Mouse (Mus musculus) heart, embryonic 14.5 days (tissue): ENCODE results near the gene Tldc2. TPM values are rescaled to one million over a fixed set of nuclear protein-coding genes. Genes with fewer than 3 reads are reported as not detected.

ENCODE experiments used
- ATAC-seq: fragments of 200-750 bp; cut with Nextera tagmentation; 2 replicates; pipeline ENCODE4 v1.8.0; 2017; ENCODE audit warnings: low read depth, moderate TSS enrichment; ENCODE audit not compliant: insufficient number of reproducible peaks, insufficient read depth, low FRiP score
- H3K27ac ChIP-seq, 2 experiments: fragments of 200-500 bp in 1 of 2; fragments of 300-500 bp in 1 of 2; sonication (generic) in 1 of 2; replicated peaks in 1 of 2; 2 replicates each; pipeline ENCODE4 v1.5.1; 2012 to 2014; ENCODE audit warnings: low read depth in 2 of 2, low read length in 2 of 2, control low read depth in 1 of 2, mild to moderate bottlenecking in 1 of 2, mixed read lengths in 1 of 2; ENCODE audit not compliant: control insufficient read depth in 1 of 2, insufficient read depth in 1 of 2
- H3K27me3 ChIP-seq: fragments of 300-500 bp; sonication (generic); 2 replicates; pipeline ENCODE4 v1.6.1; 2014; ENCODE audit warnings: mild to moderate bottlenecking, low read length, control low read depth; ENCODE audit not compliant: control insufficient read depth, insufficient read depth
- H3K36me3 ChIP-seq: fragments of 300-500 bp; sonication (generic); 2 replicates; pipeline ENCODE4 v1.6.1; 2014; ENCODE audit warnings: mild to moderate bottlenecking, control low read depth, low read length, mixed read lengths; ENCODE audit not compliant: control insufficient read depth, insufficient read depth
- H3K4me1 ChIP-seq, 2 experiments: fragments of 200-500 bp in 1 of 2; fragments of 300-500 bp in 1 of 2; sonication (generic) in 1 of 2; 2 replicates each; pipeline ENCODE4 v1.6.1; 2012 to 2014; ENCODE audit warnings: low read length in 2 of 2, control low read depth in 1 of 2, mixed read lengths in 1 of 2; ENCODE audit not compliant: control insufficient read depth in 2 of 2, insufficient read depth in 2 of 2
- H3K4me2 ChIP-seq: fragments of 300-500 bp; sonication (generic); 2 replicates; pipeline ENCODE4 v1.6.1; 2014; ENCODE audit warnings: mild to moderate bottlenecking, low read length
- H3K4me3 ChIP-seq, 2 experiments: fragments of 200-500 bp in 1 of 2; fragments of 300-500 bp in 1 of 2; sonication (generic) in 1 of 2; 2 replicates each; pipeline ENCODE4 v1.5.1; 2012 to 2014; ENCODE audit warnings: low read length in 2 of 2, mild to moderate bottlenecking in 2 of 2, control low read depth in 1 of 2, low read depth in 1 of 2, moderate library complexity in 1 of 2; ENCODE audit not compliant: control insufficient read depth in 1 of 2, insufficient read depth in 1 of 2
- H3K9ac ChIP-seq: fragments of 300-500 bp; sonication (generic); 2 replicates; pipeline ENCODE4 v1.6.1; 2014; ENCODE audit warnings: mild to moderate bottlenecking, low read length
- H3K9me3 ChIP-seq: fragments of 300-500 bp; sonication (generic); 2 replicates; pipeline ENCODE4 v1.6.1; 2016; ENCODE audit warnings: low read length, control low read depth; ENCODE audit not compliant: control insufficient read depth
- WGBS: fragments of 180-500 bp; shearing (Covaris S2); extraction: QIAGEN DNeasy Blood & Tissue Kit; methylation state at CpG from one replicate; pipeline ENCODE4 v1.1.7; 2014; 5-methylcytosine and 5-hydroxymethylcytosine counted together
- polyA plus RNA-seq: library from polyadenylated mRNA; unstranded; fragments of >200 nt; fragmentation: Nextera tagmentation; extraction: Ambion mirVana; gene quantifications from 2 replicates; pipeline ENCODE4 v1.2.1, GENCODE M21; 2014

Gene Tldc2
- polyA plus RNA-seq, 1 experiment from 2014 or later, result not detected

DNA sequence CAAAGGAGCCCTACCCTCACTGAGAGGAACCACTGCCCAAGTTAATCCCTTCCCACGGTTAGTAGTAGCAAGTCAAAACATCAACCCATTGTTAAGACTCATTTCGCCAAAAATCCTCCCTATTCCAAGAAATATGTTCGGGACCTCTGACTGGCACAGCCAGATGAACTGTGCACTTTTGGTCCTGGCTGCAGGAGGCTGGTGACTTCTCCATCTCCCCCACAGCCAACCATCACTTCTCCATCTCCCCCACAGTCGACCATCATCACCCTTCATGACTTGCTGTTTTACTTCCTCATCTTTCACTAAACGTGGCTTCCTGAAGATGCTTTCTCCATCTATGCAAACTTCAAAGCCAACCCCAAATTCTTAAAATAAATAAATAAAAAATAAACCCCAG lies 52.0 kb downstream of the Tldc2 start:
- no peak for ATAC-seq
- Histone ChIP-seq H3K27me3 (no peaks in the 10 kb centered on the region), H3K27ac (no peak overlapping the region), H3K36me3 (no peaks in the 10 kb centered on the region), H3K9ac (no peak overlapping the region), H3K4me3 (no peak overlapping the region), H3K4me2 (no peak overlapping the region), H3K4me1 (peaks cover under 1 to 8% of the 10 kb centered on the region in 2 experiments; a peak in 2 of 4 replicates), H3K9me3 (no peaks in the 10 kb centered on the region)
- 74% methylated on average over 5 of the region's 5 CpGs for WGBS

DNA sequence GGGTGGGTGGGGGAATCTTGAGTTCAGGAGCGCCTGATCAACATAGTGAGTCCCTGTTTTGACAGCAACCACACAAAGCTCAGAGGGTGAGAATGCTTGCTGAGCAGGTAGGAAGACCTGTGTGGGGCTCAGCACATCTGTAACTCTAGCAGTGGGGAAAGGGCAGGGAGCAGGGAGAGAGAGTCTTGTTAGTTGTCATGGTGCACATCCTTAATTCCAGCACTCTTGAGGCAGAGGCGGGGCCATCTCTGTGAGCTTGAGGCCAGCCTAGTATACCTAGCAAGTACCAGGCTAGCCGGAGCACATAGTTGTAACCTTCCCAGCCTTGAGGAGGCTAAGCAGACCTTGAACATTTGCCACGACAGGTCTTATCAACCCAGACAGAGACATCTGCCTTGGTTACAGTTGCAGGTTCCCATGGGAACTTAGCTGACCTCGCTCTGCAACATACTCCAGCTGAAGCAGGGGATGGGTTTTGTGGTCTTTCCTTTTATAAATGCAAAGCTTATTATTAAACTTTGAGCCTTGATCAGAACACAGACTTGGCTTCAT lies 52.5 kb downstream of the Tldc2 start:
- H3K9ac ChIP-seq, result no peak overlapping the region
- peaks cover 0 to 3% of the 10 kb centered on the region in 2 experiments; a peak in 1 of 4 replicates for H3K4me1 ChIP-seq
- H3K27me3 ChIP-seq, result no peaks in the 10 kb centered on the region
- 70% methylated on average over 5 of the region's 5 CpGs for WGBS
- H3K4me3 ChIP-seq, result no peak overlapping the region
- no peak overlapping the region for H3K27ac ChIP-seq
- no peak for ATAC-seq
- H3K9me3 ChIP-seq, result no peaks in the 10 kb centered on the region
- no peaks in the 10 kb centered on the region for H3K36me3 ChIP-seq
- H3K4me2 ChIP-seq, result no peak overlapping the region

DNA sequence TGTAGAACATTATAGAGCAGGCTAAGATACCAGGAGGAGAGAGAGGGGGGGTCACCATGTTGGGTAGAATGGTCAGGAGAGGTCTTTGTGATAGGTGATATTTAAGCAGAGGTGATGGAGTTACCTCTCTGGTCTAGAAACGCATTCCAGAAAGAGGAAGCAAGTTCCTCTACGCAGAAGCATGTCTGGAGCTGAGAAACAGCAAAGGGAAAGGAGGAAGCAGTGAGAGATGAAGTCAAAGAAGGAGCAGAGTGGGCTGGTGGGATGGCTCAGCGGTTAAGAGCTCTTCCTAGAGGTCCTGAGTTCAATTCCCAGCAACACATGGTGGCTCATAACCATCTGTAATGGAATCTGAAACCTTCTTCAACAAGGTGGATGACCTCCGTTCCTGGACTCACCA lies 55.1 kb downstream of the Tldc2 start:
- Histone ChIP-seq H3K36me3 (peaks cover 8% of the 10 kb centered on the region), H3K27me3 (no peaks in the 10 kb centered on the region), H3K27ac (no peak overlapping the region), H3K9ac (no peak overlapping the region), H3K9me3 (no peaks in the 10 kb centered on the region), H3K4me2 (no peak overlapping the region), H3K4me3 (no peak overlapping the region), H3K4me1 (no peaks in the 10 kb centered on the region)
- no peak for ATAC-seq
- WGBS, result 77% methylated on average over 4 of the region's 4 CpGs

DNA sequence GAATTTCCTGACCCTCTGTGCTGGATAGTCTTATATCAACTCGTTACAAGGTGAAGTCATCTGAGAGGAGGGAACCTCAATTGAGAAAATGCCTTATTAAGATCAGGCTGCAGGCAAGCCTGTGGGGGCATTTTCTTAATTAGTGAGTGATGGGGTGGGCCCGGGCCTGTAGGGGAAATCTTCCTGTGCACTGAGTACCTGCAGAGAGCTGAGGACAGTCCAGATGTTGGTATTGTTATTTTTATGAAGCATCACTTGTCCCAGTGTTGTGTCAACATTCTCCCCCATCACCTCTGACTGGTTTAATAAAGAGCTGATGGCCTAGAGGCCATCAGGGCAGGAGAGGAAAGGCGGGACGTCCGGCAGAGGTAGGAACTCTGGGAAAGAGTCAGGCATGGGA lies 57.3 kb downstream of the Tldc2 start:
- Histone ChIP-seq H3K4me3 (no peak overlapping the region), H3K4me2 (no peak overlapping the region), H3K27ac (no peak overlapping the region), H3K4me1 (no peaks in the 10 kb centered on the region), H3K27me3 (no peaks in the 10 kb centered on the region), H3K9me3 (no peaks in the 10 kb centered on the region), H3K36me3 (peaks cover 26% of the 10 kb centered on the region), H3K9ac (no peak overlapping the region)
- ATAC-seq, result no peak
- WGBS, result 86% methylated on average over 5 of the region's 5 CpGs

DNA sequence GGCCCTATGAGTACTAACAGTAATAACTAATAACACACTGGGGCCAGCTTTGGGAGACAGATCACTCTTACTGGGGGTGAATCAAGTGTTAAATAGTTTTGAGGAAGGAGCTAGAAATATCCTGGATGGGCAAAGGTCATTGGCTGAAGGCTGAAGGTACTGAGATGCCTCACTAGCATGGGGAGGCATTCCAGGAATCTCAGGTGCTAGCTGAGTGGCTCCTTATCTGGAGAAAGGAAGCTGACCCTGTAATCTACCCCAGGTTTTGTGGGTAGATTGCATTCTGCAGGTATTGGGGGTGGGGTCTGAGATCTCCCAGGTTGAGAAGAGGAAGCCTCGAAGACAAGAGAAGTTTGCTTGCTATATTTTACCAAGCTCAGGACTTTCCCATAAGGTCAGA lies 58.3 kb downstream of the Tldc2 start:
- 67% methylated on average over 1 of the region's 1 CpGs for WGBS
- Histone ChIP-seq H3K36me3 (peaks cover 37% of the 10 kb centered on the region), H3K4me3 (no peak overlapping the region), H3K9me3 (no peaks in the 10 kb centered on the region), H3K27ac (no peak overlapping the region), H3K4me2 (no peak overlapping the region), H3K9ac (no peak overlapping the region), H3K27me3 (no peaks in the 10 kb centered on the region), H3K4me1 (no peaks in the 10 kb centered on the region)
- ATAC-seq, result no peak

Other genes starting within 250 kb of the Tldc2 start
- 34.0 and 36.2 TPM in 2 replicates for gene Tgif2, start 247.0 kb upstream of the Tldc2 start, polyA plus RNA-seq
- gene 4930518I15Rik, start 229.1 kb upstream of the Tldc2 start, polyA plus RNA-seq, result 3.9 and 6.2 TPM in 2 replicates
- gene Rab5if, start 223.9 kb upstream of the Tldc2 start, polyA plus RNA-seq, result 189 and 194 TPM in 2 replicates
- 0.19 and 0.26 TPM in 2 replicates for gene Sla2, start 199.9 kb upstream of the Tldc2 start, polyA plus RNA-seq
- 32.0 and 32.9 TPM in 2 replicates for gene Ndrg3, start 95.0 kb upstream of the Tldc2 start, polyA plus RNA-seq
- gene Dsn1, start 79.9 kb upstream of the Tldc2 start, polyA plus RNA-seq, result 35.9 and 36.8 TPM in 2 replicates
- 4.1 and 5.0 TPM in 2 replicates for gene Soga1, start 7.8 kb upstream of the Tldc2 start, polyA plus RNA-seq
- gene Samhd1, start 48.2 kb downstream of the Tldc2 start, polyA plus RNA-seq, result 18.3 and 19.6 TPM in 2 replicates
- gene Rbl1, start 117.5 kb downstream of the Tldc2 start, polyA plus RNA-seq, result 18.2 and 19.9 TPM in 2 replicates
- 165 and 176 TPM in 2 replicates for gene Rpn2, start 192.0 kb downstream of the Tldc2 start, polyA plus RNA-seq
- gene Mroh8, start 192.5 kb downstream of the Tldc2 start, polyA plus RNA-seq, result 0.43 and 0.46 TPM in 2 replicates